Mouse (Mus musculus): Measurements from ENCODE around the gene Kif6. TPM values are rescaled to one million over a fixed set of nuclear protein-coding genes. Genes with fewer than 3 reads are reported as not detected.
A peak's percentile ranks its signal among the peaks of the same experiment; 100 is the strongest.

Kif6 gene
- polyA plus RNA-seq, 1 experiment, result not detected

DNA sequence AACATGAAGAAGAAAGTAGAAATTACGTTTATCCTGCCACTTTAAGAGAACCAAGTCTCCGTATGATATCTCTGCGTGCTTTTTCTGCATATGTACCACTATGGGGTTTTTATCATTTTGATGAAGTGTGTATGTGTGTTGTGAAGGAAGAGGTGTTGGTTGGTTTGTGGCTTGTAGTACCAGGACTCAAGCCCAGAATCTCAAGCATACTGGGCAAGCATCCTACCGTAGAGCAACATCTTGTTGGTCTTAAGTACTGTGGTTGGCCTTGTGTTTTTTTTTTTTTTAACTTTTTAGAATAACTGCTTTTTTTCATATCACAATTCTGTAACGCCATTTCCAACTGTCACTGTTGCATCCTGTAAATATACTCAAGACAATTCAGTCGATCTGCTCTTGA lies 277.5 kb downstream of the Kif6 start:
- Histone ChIP-seq H3K4me3 (replicated peaks) (no peak overlapping the region), H3K27me3 (replicated peaks) (no peaks in the 10 kb centered on the region), H3K4me1 (no peaks in the 10 kb centered on the region), H3K9me3 (0 out of 2 replicates have a peak, but pooled peaks cover 2% of the 10 kb centered on the region), H3K36me3 (replicated peaks; ENCODE audit: low read length) (no peaks in the 10 kb centered on the region)
- TF ChIP-seq FLI1 (IDR thresholded peaks at IDR 0.05; ENCODE audit: low read length) (no peak), GATA1 (IDR thresholded peaks at IDR 0.05; ENCODE audit: borderline replicate concordance, low read length) (no peak)

DNA sequence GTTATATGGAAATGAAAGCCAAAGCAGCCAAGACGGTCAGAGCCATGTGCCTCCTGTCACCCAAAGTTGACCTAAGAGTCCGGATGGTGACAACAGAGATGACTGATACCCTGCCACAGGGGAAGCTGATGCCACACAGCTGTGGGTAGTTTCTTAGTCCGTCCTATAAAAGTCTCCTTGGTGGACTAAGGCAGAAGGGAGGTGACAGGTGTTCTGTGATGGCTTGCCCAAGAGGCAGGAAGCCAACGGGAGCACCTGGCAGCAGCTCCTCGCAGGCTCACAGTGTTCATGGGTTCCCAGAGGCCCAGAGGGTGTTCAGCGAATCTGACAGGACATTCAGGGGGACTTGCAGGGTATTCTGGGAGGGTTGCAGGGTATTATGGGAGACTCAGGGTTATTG lies 279.5 kb downstream of the Kif6 start:
- Histone ChIP-seq H3K27me3 (replicated peaks) (peaks cover 2% of the 10 kb centered on the region), H3K36me3 (replicated peaks; ENCODE audit: low read length) (no peaks in the 10 kb centered on the region), H3K4me1 (no peaks in the 10 kb centered on the region), H3K4me3 (replicated peaks) (no peak overlapping the region), H3K9me3 (0 out of 2 replicates have a peak, but pooled peaks cover 2% of the 10 kb centered on the region)
- no peak for TF ChIP-seq FLI1 (IDR thresholded peaks at IDR 0.05; ENCODE audit: low read length)
- TF ChIP-seq GATA1 (IDR thresholded peaks at IDR 0.05; ENCODE audit: borderline replicate concordance, low read length), result no peak

DNA sequence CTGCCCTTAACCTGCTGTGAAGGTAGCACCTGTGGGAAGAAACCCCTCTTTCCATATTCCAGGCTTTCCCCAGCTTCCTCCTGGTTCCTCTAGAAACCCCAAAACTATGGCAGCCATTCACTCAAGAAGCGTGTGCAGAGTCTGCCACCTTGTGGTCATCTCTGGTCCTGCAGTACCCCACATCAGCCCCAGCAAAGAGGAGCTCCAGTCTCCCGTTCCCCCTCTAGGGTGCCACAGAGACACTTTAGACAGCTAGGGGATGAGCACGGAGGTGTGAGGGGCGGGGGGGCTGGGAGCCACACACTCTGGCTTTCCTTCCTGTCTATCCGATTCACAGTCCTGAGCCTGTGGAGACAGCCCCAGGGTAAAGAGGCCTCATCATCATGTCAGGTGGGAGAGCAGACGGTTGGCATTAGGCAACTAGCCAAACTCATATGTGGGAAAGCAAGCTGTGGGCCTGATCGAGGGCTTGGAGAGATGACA lies 284.0 kb downstream of the Kif6 start:
- Histone ChIP-seq H3K9me3 (no peaks in the 10 kb centered on the region), H3K4me3 (replicated peaks) (no peak overlapping the region), H3K27me3 (replicated peaks) (peaks cover 11% of the 10 kb centered on the region), H3K36me3 (replicated peaks; ENCODE audit: low read length) (no peaks in the 10 kb centered on the region), H3K4me1 (no peaks in the 10 kb centered on the region)
- TF ChIP-seq GATA1 (IDR thresholded peaks at IDR 0.05; ENCODE audit: borderline replicate concordance, low read length) (no peak), FLI1 (IDR thresholded peaks at IDR 0.05; ENCODE audit: low read length) (no peak)

DNA sequence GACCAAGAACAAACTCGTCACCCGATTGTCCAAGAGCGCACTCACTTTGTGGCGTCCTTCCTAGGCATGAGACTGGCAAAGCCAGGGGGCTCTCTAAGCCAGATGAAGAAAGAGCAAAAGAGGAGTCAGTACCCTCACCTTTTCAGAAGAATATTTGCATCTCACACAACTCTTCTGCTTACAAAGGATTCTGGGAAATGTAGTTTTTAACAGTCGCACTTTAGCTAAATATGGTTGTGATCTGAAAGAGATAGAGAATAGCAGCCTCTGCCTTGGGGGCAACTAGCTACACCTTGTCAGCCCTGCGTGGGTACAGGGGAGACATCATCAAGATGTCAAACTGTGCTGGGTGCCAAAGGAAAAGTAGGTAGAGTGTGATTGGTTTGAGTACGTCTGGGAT lies 287.7 kb downstream of the Kif6 start:
- Histone ChIP-seq H3K4me3 (replicated peaks) (no peak overlapping the region), H3K9me3 (no peaks in the 10 kb centered on the region), H3K36me3 (replicated peaks; ENCODE audit: low read length) (no peaks in the 10 kb centered on the region), H3K27me3 (replicated peaks) (peaks cover 14% of the 10 kb centered on the region), H3K4me1 (no peaks in the 10 kb centered on the region)
- TF ChIP-seq GATA1 (IDR thresholded peaks at IDR 0.05; ENCODE audit: borderline replicate concordance, low read length) (no peak), FLI1 (IDR thresholded peaks at IDR 0.05; ENCODE audit: low read length) (no peak)

DNA sequence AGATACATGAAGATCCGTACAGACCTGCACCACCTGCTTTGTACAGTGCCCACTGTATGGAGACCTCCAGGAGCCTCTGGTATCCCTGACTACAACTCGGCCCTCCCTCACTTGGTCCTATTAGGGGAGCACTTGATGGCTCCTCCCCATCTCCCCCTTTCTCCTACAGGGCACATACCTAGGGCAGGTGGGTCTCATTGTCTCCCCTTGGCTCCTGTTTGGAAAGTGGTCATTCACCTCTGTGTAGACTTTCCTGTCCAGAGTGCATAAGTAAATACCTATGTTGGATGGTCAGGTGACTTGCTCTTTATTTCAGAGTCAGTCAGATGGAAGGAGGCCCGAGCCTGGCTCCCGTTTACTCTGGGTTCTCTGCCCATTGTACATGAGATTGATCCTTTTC lies 308.5 kb downstream of the Kif6 start:
- H3K27me3 ChIP-seq (replicated peaks), result no peaks in the 10 kb centered on the region
- H3K4me1 ChIP-seq, result no peaks in the 10 kb centered on the region; the same call in 1 of the 2 replicates
- H3K4me3 ChIP-seq (replicated peaks), result no peak overlapping the region
- H3K9me3 ChIP-seq, result peaks cover 15% of the 10 kb centered on the region
- TF ChIP-seq FLI1 (IDR thresholded peaks at IDR 0.05; ENCODE audit: low read length), result no peak
- no peak for TF ChIP-seq GATA1 (IDR thresholded peaks at IDR 0.05; ENCODE audit: borderline replicate concordance, low read length)
- no peaks in the 10 kb centered on the region for H3K36me3 ChIP-seq (replicated peaks; ENCODE audit: low read length)

DNA sequence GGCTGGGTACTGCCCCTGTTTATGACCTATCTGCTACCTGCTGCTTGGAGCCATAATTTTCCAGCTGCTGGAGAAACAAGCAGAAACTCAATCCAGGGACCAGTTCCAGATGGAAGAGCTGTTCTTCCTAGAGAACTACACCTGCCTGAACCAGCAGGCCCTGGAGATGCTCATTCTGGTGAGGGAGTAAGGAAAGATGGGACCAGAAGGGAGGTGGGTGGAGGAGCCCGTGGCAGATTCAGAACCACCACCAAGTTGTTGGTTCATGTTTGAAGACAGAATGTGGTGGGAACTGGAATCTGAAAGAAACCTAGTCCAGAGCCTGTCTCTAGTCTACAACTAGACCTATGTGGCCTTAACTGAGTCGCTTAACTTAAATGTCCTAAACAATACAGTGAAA lies 312.7 kb downstream of the Kif6 start:
- peak overlapping the region; percentile 73 for H3K4me3 ChIP-seq (replicated peaks)
- H3K36me3 ChIP-seq (replicated peaks; ENCODE audit: low read length), result no peaks in the 10 kb centered on the region
- no peak for TF ChIP-seq GATA1 (IDR thresholded peaks at IDR 0.05; ENCODE audit: borderline replicate concordance, low read length)
- no peak for TF ChIP-seq FLI1 (IDR thresholded peaks at IDR 0.05; ENCODE audit: low read length)
- H3K4me1 ChIP-seq, result no peaks in the 10 kb centered on the region; the same call in 1 of the 2 replicates
- peaks cover 11% of the 10 kb centered on the region for H3K9me3 ChIP-seq
- H3K27me3 ChIP-seq (replicated peaks), result no peaks in the 10 kb centered on the region

DNA sequence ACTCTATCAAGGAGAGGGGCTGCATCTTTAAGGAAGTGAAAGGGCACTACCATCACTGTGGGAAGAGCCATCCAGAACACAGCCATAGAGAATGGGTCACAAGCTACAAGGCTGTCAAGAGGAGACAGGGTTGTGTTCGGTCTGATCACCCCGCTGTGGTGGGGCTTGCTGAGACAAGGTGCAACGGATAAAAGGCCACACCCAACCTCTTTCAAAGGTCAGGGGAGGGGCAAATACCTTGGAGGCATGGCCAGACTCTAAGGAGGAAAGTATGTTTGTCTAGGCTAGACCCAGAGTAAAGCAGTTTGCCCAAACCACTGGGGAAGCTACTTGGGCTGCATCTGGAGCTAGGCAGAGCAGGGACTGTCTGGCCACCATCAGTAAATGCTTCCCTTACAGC lies 318.9 kb downstream of the Kif6 start:
- H3K4me3 ChIP-seq (replicated peaks), result no peak overlapping the region
- H3K9me3 ChIP-seq, result no peaks in the 10 kb centered on the region
- no peak for TF ChIP-seq FLI1 (IDR thresholded peaks at IDR 0.05; ENCODE audit: low read length)
- TF ChIP-seq GATA1 (IDR thresholded peaks at IDR 0.05; ENCODE audit: borderline replicate concordance, low read length), result no peak

DNA sequence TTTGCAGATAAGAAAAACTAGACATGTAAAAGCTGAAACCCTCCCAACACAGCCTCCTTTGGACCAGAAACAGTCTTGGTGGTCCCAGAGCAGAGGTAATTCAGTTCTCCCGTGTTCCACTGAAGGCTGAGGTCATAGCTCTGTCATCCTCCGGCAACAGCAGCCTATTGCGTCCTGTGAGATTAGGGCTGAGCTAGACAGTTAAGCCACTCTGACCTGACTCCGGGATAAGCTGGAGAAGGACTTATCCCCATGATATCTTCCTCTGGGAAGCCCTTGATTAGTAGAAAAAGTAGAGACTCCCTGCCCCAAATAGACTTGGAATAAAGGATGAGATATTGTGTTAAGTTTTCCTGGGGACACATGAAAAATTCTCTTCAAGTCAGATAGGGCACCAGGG lies 319.6 kb downstream of the Kif6 start:
- Histone ChIP-seq H3K36me3 (replicated peaks; ENCODE audit: low read length) (no peaks in the 10 kb centered on the region), H3K4me1 (no peaks in the 10 kb centered on the region), H3K4me3 (replicated peaks) (no peak overlapping the region), H3K27me3 (replicated peaks) (peaks cover 16% of the 10 kb centered on the region), H3K9me3 (no peaks in the 10 kb centered on the region)
- TF ChIP-seq GATA1 (IDR thresholded peaks at IDR 0.05; ENCODE audit: borderline replicate concordance, low read length), result no peak
- TF ChIP-seq FLI1 (IDR thresholded peaks at IDR 0.05; ENCODE audit: low read length), result no peak

More for the DNA sequence above, 318.9 kb downstream of the Kif6 start:
- Histone ChIP-seq H3K27me3 (replicated peaks) (peaks cover 16% of the 10 kb centered on the region), H3K4me1 (no peaks in the 10 kb centered on the region), H3K36me3 (replicated peaks; ENCODE audit: low read length) (no peaks in the 10 kb centered on the region)

DNA sequence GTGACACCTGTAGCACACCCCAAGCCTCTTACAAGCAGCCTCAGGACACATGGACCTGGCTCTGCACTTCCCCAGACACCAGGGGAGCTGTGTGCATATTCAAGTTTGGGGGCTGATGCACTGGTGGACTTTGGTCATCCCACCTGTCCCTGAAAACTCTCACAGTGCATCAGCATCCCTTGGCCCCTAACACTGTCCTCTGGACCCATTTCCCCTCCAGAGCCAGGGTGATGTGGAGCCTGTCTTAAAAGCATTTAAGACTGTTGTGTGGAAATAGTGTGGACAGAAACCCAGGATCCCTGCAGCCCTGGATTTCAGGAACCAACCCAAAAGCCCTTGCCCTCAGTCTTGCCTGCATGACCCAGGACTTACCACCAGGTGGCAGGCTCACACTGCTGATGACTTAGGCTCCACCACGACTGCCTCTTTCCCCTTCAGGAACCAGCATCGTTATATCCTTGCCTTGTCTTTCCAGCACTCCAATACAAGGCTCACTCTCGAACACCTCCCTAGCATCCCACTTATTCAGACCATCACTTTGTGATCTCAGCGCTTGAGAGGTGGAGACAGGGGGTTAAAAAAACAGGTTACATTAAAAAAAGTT lies 320.8 kb downstream of the Kif6 start:
- Histone ChIP-seq H3K4me3 (replicated peaks) (no peak overlapping the region), H3K27me3 (replicated peaks) (peaks cover 16% of the 10 kb centered on the region), H3K36me3 (replicated peaks; ENCODE audit: low read length) (no peaks in the 10 kb centered on the region), H3K4me1 (no peaks in the 10 kb centered on the region), H3K9me3 (no peaks in the 10 kb centered on the region)
- TF ChIP-seq FLI1 (IDR thresholded peaks at IDR 0.05; ENCODE audit: low read length) (no peak), GATA1 (IDR thresholded peaks at IDR 0.05; ENCODE audit: borderline replicate concordance, low read length) (no peak)

DNA sequence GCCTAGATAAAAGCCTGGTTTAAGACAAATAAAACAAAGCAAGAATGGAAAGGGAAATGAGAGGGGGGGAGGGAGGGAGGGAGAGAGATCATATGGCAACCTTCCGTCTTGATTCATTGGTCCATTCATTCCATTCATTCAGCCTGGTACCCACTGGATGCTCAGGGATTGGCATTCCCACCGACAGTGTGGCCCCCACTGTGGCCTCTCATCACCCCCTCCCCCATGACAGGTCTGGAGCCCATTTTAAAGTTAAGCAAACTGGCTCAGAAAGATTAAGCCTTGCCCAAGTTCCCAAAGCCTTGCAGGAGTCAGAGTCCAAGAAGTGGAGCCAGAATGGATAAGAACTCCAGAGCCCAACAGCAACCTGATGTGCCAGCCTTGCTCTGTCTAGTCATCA lies 321.3 kb downstream of the Kif6 start:
- H3K4me1 ChIP-seq, result no peaks in the 10 kb centered on the region
- H3K4me3 ChIP-seq (replicated peaks), result no peak overlapping the region
- H3K36me3 ChIP-seq (replicated peaks; ENCODE audit: low read length), result no peaks in the 10 kb centered on the region
- H3K27me3 ChIP-seq (replicated peaks), result peaks cover 16% of the 10 kb centered on the region
- TF ChIP-seq GATA1 (IDR thresholded peaks at IDR 0.05; ENCODE audit: borderline replicate concordance, low read length) (no peak), FLI1 (IDR thresholded peaks at IDR 0.05; ENCODE audit: low read length) (no peak)
- H3K9me3 ChIP-seq, result no peaks in the 10 kb centered on the region

All from megakaryocyte, embryonic 14.5 days (primary cell).